Mouse (Mus musculus) embryo, embryonic 11 days (tissue): ENCODE results near the gene Slc22a17.

Experiments
- DNase-seq: peaks from one replicate; pipeline ENCODE4 v3.0.0-alpha.2; 2015

Slc22a17 gene

GRCm38 (mm10) chr14:54938431-54939219 lies 25.7 kb upstream of the Slc22a17 start:
- no peak for DNase-seq

- DNase-seq: no peak
Observed at GRCm38 (mm10) chr14:54937361-54938182, 24.6 kb upstream of the Slc22a17 start.

- DNase-seq: peak; percentile 27
Observed at GRCm38 (mm10) chr14:54936831-54937160, 23.9 kb upstream of the Slc22a17 start.

GRCm38 (mm10) chr14:54935904-54936830 lies 23.2 kb upstream of the Slc22a17 start, which contains the start of gene Cmtm5:
Gene Cmtm5 (plus strand): TSS chr14:54936261.
- DNase-seq: peak; percentile 19

GRCm38 (mm10) chr14:54932645-54933150 lies 19.8 kb upstream of the Slc22a17 start, which contains the start of gene Il25:
Gene Il25 (plus strand): TSS chr14:54932695.
- peak; percentile 19 for DNase-seq

GRCm38 (mm10) chr14:54930431-54930830 lies 17.5 kb upstream of the Slc22a17 start:
- DNase-seq: no peak

- DNase-seq: no peak
Observed at GRCm38 (mm10) chr14:54929801-54930200, 16.9 kb upstream of the Slc22a17 start.

- DNase-seq: peak; percentile 29
Observed at GRCm38 (mm10) chr14:54927296-54927695, 14.4 kb upstream of the Slc22a17 start.

- DNase-seq: peak; percentile 93
Observed at GRCm38 (mm10) chr14:54926401-54927158, 13.6 kb upstream of the Slc22a17 start.

GRCm38 (mm10) chr14:54925349-54926342 lies 12.7 kb upstream of the Slc22a17 start, which contains the start of gene Efs:
Gene Efs (minus strand): TSS chr14:54926126.
- peak; percentile 82 for DNase-seq

GRCm38 (mm10) chr14:54924641-54925348 lies 11.9 kb upstream of the Slc22a17 start:
- DNase-seq: peak; percentile 79

- no peak for DNase-seq
Observed at GRCm38 (mm10) chr14:54920076-54920685, 7.2 kb upstream of the Slc22a17 start.

GRCm38 (mm10) chr14:54913343-54913742 lies 411 bp upstream of the Slc22a17 start:
- DNase-seq: no peak

GRCm38 (mm10) chr14:54912109-54912850 lies 652 bp downstream of the Slc22a17 start:
- DNase-seq: peak; percentile 57

GRCm38 (mm10) chr14:54908682-54909081 lies 4.2 kb downstream of the Slc22a17 start:
- no peak for DNase-seq

- DNase-seq: no peak
Observed at GRCm38 (mm10) chr14:54903641-54904040, 9.3 kb downstream of the Slc22a17 start.

GRCm38 (mm10) chr14:54900383-54900782 lies 12.5 kb downstream of the Slc22a17 start:
- peak; percentile 89 for DNase-seq

GRCm38 (mm10) chr14:54897445-54897844 lies 15.5 kb downstream of the Slc22a17 start:
- DNase-seq: no peak
